ENCODE assay signal across 8 mouse cellular contexts in genomic region chr10:126928011-126928818, GRCm38 (mm10). TPM values are rescaled to one million over a fixed set of nuclear protein-coding genes. Genes with fewer than 3 reads are reported as not detected.
A peak's percentile ranks its signal among the peaks of the same experiment; 100 is the strongest.
DNase-seq lines count a peak whose midpoint lies in the region; ATAC-seq and TF ChIP-seq lines count a peak whose summit lies in the region.

No protein-coding gene starts in this region.

- H3K4me3 ChIP-seq in embryonic facial prominence, embryonic 15.5 days (replicated peaks) = peak overlapping the region; percentile 54
- H3K4me3 ChIP-seq in heart, embryonic 11.5 days (ENCODE audit: low read depth, low read length) = peak overlapping the region; percentile 54
- H3K4me3 ChIP-seq in kidney, postnatal 0 days (replicated peaks; ENCODE audit: low read depth, low read length) = peak overlapping the region; percentile 46
- peak overlapping the region; percentile 76 for H3K4me3 ChIP-seq in liver, adult 2 months (ENCODE audit: insufficient read depth, low read depth, low read length)
- H3K4me3 ChIP-seq in midbrain, postnatal 0 days (ENCODE audit: low read depth, low read length) = peak overlapping the region; percentile 60

- peak overlapping the region; percentile 51 for H3K9ac ChIP-seq in embryonic facial prominence, embryonic 15.5 days
- H3K9ac ChIP-seq in heart, embryonic 11.5 days (ENCODE audit: low read depth, low read length) = peak overlapping the region; percentile 86
- peak overlapping the region; percentile 68 for H3K9ac ChIP-seq in kidney, postnatal 0 days (ENCODE audit: low read depth, low read length)
- peak overlapping the region; percentile 88 for H3K9ac ChIP-seq in liver, adult 2 months (ENCODE audit: low read depth, low read length)
- peak overlapping the region; percentile 76 for H3K9ac ChIP-seq in midbrain, postnatal 0 days (replicated peaks; ENCODE audit: low read length, poor library complexity, severe bottlenecking)

- TF ChIP-seq CTCF in kidney, postnatal 0 days (IDR thresholded peaks at IDR 0.05; ENCODE audit: low read depth) = peak; percentile 80
- TF ChIP-seq CTCF in liver, adult 2 months (IDR thresholded peaks at IDR 0.05; ENCODE audit: low read depth, low read length) = peak; percentile 56
- TF ChIP-seq CTCF in midbrain, postnatal 0 days (IDR thresholded peaks at IDR 0.05) = peak; percentile 84

- H3K79me2 ChIP-seq in liver, adult 2 months (ENCODE audit: control insufficient read depth, insufficient read depth, low read length) = no peaks in the 10 kb centered on the region

- peak; percentile 87 for DNase-seq in 3T3-L1 (ENCODE audit: low read depth, low spot score)
- peak; percentile 46 to 75 for DNase-seq in adrenal gland, postnatal 4 days (ENCODE audit: low spot score in 2 of 2)
- DNase-seq in kidney, postnatal 0 days (ENCODE audit: low spot score) = peak; percentile 93
- peak; percentile 68 for DNase-seq in liver, adult 2 months (ENCODE audit: extremely low read depth, low read depth, low spot score)
- DNase-seq in midbrain, postnatal 0 days (ENCODE audit: low spot score) = peak; percentile 79
- peak; percentile 75 to 82 for DNase-seq in urinary bladder, adult 18-20 months (ENCODE audit: low spot score in 2 of 2)

- ATAC-seq in embryonic facial prominence, embryonic 15.5 days (ENCODE audit: insufficient number of reproducible peaks, low FRiP score, low TSS enrichment, low read depth) = peak; percentile 76
- ATAC-seq in heart, embryonic 11.5 days (replicated peaks; ENCODE audit: insufficient number of reproducible peaks, low FRiP score, low TSS enrichment) = no peak
- peak; percentile 78 for ATAC-seq in kidney, postnatal 0 days (replicated peaks; ENCODE audit: low FRiP score, low read depth)
- ATAC-seq in midbrain, postnatal 0 days (ENCODE audit: low FRiP score) = peak; percentile 47; the same call in 1 of the 2 replicates

- peak; percentile 36; the same call in 1 of the 2 replicates for TF ChIP-seq POLR2A in liver, adult 2 months (IDR thresholded peaks at IDR 0.05; ENCODE audit: extremely low read depth, insufficient read depth, low read length)

- WGBS in embryonic facial prominence, embryonic 15.5 days = under 1% methylated on average over 39 of the region's 39 CpGs
- under 1% methylated on average over 39 of the region's 39 CpGs for WGBS in heart, embryonic 11.5 days (ENCODE audit: insufficient replicate concordance)
- WGBS in kidney, postnatal 0 days = under 1% methylated on average over 39 of the region's 39 CpGs
- WGBS in liver, adult 2 months = 2% methylated on average over 39 of the region's 39 CpGs
- WGBS in midbrain, postnatal 0 days = under 1% methylated on average over 39 of the region's 39 CpGs

- peak overlapping the region; percentile 93 for H3K4me2 ChIP-seq in embryonic facial prominence, embryonic 15.5 days (replicated peaks)
- H3K4me2 ChIP-seq in heart, embryonic 11.5 days = peak overlapping the region; percentile 94
- peak overlapping the region; percentile 86 for H3K4me2 ChIP-seq in kidney, postnatal 0 days (ENCODE audit: low read length)
- H3K4me2 ChIP-seq in midbrain, postnatal 0 days (ENCODE audit: low read depth, low read length, poor library complexity, severe bottlenecking) = peak overlapping the region; percentile 98

- H3K27ac ChIP-seq in embryonic facial prominence, embryonic 15.5 days (replicated peaks) = peak overlapping the region; percentile 96
- H3K27ac ChIP-seq in heart, embryonic 11.5 days (ENCODE audit: low read depth, low read length) = peak overlapping the region; percentile 77
- peak overlapping the region; percentile 95 for H3K27ac ChIP-seq in kidney, postnatal 0 days
- peak overlapping the region; percentile 92 for H3K27ac ChIP-seq in liver, adult 2 months (replicated peaks; ENCODE audit: insufficient read depth, low read depth, low read length)
- peak overlapping the region; percentile 62 for H3K27ac ChIP-seq in midbrain, postnatal 0 days (ENCODE audit: low read depth, low read length)

- no peaks in the 10 kb centered on the region for H3K36me3 ChIP-seq in embryonic facial prominence, embryonic 15.5 days
- no peaks in the 10 kb centered on the region for H3K36me3 ChIP-seq in heart, embryonic 11.5 days (ENCODE audit: control insufficient read depth, insufficient read depth, low read length)
- no peaks in the 10 kb centered on the region for H3K36me3 ChIP-seq in kidney, postnatal 0 days (ENCODE audit: insufficient read depth, low read length)
- no peaks in the 10 kb centered on the region for H3K36me3 ChIP-seq in liver, adult 2 months (ENCODE audit: control insufficient read depth, insufficient read depth, low read length)
- no peaks in the 10 kb centered on the region for H3K36me3 ChIP-seq in midbrain, postnatal 0 days (ENCODE audit: insufficient read depth, low read length)

- peaks cover 74% of the 10 kb centered on the region for H3K4me1 ChIP-seq in embryonic facial prominence, embryonic 15.5 days
- H3K4me1 ChIP-seq in heart, embryonic 11.5 days (ENCODE audit: control insufficient read depth, insufficient read depth, low read length) = peaks cover 45% of the 10 kb centered on the region
- peaks cover 31% of the 10 kb centered on the region for H3K4me1 ChIP-seq in kidney, postnatal 0 days (replicated peaks; ENCODE audit: insufficient read depth, low read length)
- H3K4me1 ChIP-seq in liver, adult 2 months (ENCODE audit: control insufficient read depth, insufficient read depth, low read length) = peaks cover 8% of the 10 kb centered on the region; the same call in 1 of the 2 replicates
- H3K4me1 ChIP-seq in midbrain, postnatal 0 days (ENCODE audit: insufficient read depth, low read length) = peaks cover 16% of the 10 kb centered on the region

- no peaks in the 10 kb centered on the region for H3K9me3 ChIP-seq in embryonic facial prominence, embryonic 15.5 days (replicated peaks)
- no peaks in the 10 kb centered on the region for H3K9me3 ChIP-seq in heart, embryonic 11.5 days (replicated peaks; ENCODE audit: control insufficient read depth, low read length)
- H3K9me3 ChIP-seq in kidney, postnatal 0 days (replicated peaks; ENCODE audit: low read length) = no peaks in the 10 kb centered on the region
- H3K9me3 ChIP-seq in midbrain, postnatal 0 days (ENCODE audit: low read length) = no peaks in the 10 kb centered on the region

- H3K27me3 ChIP-seq in embryonic facial prominence, embryonic 15.5 days = no peaks in the 10 kb centered on the region
- peaks cover 2% of the 10 kb centered on the region; the same call in 1 of the 2 replicates for H3K27me3 ChIP-seq in heart, embryonic 11.5 days (ENCODE audit: control insufficient read depth, insufficient read depth, low read length)
- H3K27me3 ChIP-seq in kidney, postnatal 0 days (ENCODE audit: insufficient read depth, low read length) = no peaks in the 10 kb centered on the region
- H3K27me3 ChIP-seq in liver, adult 2 months (ENCODE audit: control insufficient read depth, insufficient read depth, low read length) = no peaks in the 10 kb centered on the region
- no peaks in the 10 kb centered on the region for H3K27me3 ChIP-seq in midbrain, postnatal 0 days (ENCODE audit: insufficient read depth, low read length)

RNA-seq across cellular contexts. Expression of gene Atp23, which starts 27.1 kb away (rescaled TPM):
- 10 to 100 TPM; 11.1 to 11.6 TPM for total RNA-seq in adrenal gland, postnatal 4 days (2021)
- 16.0 and 16.5 TPM in 2 replicates for polyA plus RNA-seq in embryonic facial prominence, embryonic 15.5 days (2015; fragmentation: Nextera tagmentation; extraction: Ambion mirVana)
- 9.4 and 11.7 TPM in 2 replicates for polyA plus RNA-seq in heart, embryonic 11.5 days (2014; fragmentation: Nextera tagmentation; extraction: Ambion mirVana)
- polyA plus RNA-seq in kidney, postnatal 0 days (2015; fragmentation: Nextera tagmentation; extraction: Ambion mirVana) = 20.5 and 22.6 TPM in 2 replicates
- total RNA-seq in liver, adult 2 months (2014; rRNA removed) = 5.9 and 8.3 TPM in 2 replicates
- 5.5 and 6.4 TPM in 2 replicates for polyA plus RNA-seq in liver, adult 2 months (2012; rRNA removed)
- 13.2 and 17.4 TPM in 2 replicates for total RNA-seq in midbrain, postnatal 0 days (2014; rRNA removed)
- 18.4 and 19.1 TPM in 2 replicates for polyA plus RNA-seq in midbrain, postnatal 0 days (2015; fragmentation: Nextera tagmentation; extraction: Ambion mirVana)

RNA-seq across cellular contexts. Expression of gene Ctdsp2, which starts 50.3 kb away (rescaled TPM):
- total RNA-seq in adrenal gland, postnatal 4 days (2021) = 100 to 1,000 TPM; 244 to 246 TPM
- polyA plus RNA-seq in embryonic facial prominence, embryonic 15.5 days (2015; fragmentation: Nextera tagmentation; extraction: Ambion mirVana) = 92.5 and 93.9 TPM in 2 replicates
- 47.3 and 47.6 TPM in 2 replicates for polyA plus RNA-seq in heart, embryonic 11.5 days (2014; fragmentation: Nextera tagmentation; extraction: Ambion mirVana)
- polyA plus RNA-seq in kidney, postnatal 0 days (2015; fragmentation: Nextera tagmentation; extraction: Ambion mirVana) = 62.4 and 68.5 TPM in 2 replicates
- total RNA-seq in liver, adult 2 months (2014; rRNA removed) = 18.4 and 25.7 TPM in 2 replicates
- 23.1 and 29.3 TPM in 2 replicates for polyA plus RNA-seq in liver, adult 2 months (2012; rRNA removed)
- 50.1 and 54.6 TPM in 2 replicates for total RNA-seq in midbrain, postnatal 0 days (2014; rRNA removed)
- polyA plus RNA-seq in midbrain, postnatal 0 days (2015; fragmentation: Nextera tagmentation; extraction: Ambion mirVana) = 10.2 and 11.2 TPM in 2 replicates
